Mouse (Mus musculus): Measurements from ENCODE around the gene Tmem229b.
A peak's percentile ranks its signal among the peaks of the same experiment; 100 is the strongest.
"Not testable (repeated sequence)": the region's sequence is repeated elsewhere in the genome, so short reads cannot be mapped to it uniquely, and the experiment has no call there.

Gene Tmem229b

DNA sequence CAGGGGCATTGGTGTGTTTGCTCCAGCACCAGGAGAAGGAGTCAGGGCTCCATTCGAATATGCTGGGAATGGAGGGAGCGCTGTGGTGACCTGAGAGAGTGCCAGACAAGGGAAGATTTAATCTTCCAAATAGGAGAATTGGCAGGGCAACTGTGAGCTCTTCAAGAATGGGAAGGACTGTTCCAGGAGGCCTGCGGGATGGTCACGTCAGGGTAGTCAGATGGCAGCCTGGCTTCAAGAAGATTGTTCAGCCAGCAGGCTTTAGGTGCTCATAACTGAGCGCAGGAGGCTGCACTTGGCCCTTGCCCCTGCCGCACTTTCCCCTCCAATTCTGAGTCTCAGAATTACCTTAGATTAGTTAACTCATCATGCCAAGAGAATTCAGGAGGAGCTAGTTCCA, 64.5 kb downstream of the Tmem229b start:
- no peak for DNase-seq

GRCm38 (mm10) chr12:78940081-78940480, 67.3 kb downstream of the Tmem229b start:
- no peak for DNase-seq

DNA sequence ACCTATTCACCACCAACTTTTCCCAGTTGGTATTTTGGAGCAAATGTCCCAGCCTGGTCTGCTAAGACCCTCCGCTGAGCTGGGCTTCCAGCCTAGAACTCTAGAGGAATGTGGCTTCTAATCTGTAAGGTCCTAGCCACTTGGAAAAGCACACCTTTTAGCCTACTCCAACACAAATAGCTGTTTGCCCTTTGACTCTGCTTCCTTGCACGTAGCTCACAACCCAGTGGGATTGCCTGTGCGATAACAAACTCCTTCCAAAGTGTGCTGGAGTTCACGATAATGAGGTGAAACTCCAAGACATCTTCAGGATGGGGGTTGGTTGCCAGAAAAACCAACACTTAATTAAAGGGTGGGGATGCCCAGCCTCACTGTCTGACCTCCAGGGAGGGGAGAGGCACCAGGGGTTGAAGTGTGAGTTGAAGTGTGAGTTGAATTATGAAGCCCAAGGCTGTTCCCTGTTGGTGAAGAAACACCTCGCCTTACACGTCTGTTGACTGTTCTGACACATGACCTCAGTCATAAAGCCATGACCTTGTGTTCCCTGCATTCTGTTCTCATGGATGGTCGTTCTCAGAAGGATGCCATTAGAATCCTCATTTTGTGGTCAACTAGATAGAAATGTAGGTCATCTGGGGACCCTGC, 67.9 kb downstream of the Tmem229b start:
- DNase-seq = no peak

DNA sequence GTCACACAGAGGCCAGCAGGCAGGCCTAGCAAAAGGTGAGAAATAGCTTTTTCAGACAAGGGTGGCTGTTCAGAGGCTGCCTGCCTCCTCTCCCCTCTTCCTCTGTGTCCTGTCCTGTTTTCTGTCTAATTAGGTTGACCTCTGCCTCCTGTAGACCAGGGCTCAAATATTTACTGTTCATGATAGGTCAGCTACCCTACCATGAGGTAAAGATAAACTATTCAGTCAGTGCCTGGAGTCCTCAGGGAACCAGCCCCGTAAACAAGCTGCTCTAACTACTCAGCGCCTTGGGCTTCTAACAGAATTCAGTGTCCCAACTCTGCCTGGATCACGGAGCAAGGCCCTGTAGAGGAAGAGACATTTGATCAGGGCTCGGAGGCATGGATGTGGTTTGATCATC, 70.9 kb downstream of the Tmem229b start:
- no peak for DNase-seq

DNA sequence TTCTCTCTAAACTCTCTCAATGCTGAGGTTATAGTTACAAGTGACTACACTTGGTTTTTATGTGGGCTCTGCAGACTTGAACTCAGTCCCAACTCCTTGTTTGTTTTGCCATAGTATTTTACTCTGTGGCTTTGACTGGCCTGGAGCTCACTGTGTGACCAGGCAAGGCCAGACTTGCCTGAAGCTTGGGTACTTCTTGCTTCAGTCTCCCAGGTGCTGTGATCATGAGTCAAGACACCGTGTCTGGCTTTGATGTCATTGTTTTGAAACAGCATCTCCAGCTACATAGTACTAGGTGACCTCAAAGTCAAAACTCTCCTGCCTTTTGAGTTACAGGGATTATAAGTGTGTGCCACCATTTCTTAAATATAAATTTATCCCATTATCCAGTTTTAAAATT, 77.5 kb downstream of the Tmem229b start:
- DNase-seq = no peak

DNA sequence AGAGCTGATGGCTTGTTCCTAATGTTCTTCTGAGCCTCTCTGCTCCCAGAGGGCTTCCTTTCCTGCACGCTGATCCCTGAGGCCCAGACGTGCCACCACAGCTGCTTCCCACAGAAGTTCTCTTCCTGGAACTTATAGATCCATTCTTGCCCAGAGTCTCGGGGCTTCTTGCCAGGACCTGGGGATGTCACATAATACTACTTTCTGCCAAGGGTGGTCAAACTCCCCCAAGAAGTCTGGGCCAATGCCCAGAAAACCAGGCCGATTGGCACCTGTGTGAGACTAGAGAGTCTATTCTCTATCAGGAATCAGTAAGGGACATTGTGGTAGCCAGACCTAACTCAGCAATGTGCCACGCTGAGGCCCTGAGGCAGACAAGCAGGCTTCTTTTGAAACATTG, 80.1 kb downstream of the Tmem229b start:
- no peak for DNase-seq

- no peak for DNase-seq
Observed at GRCm38 (mm10) chr12:78923539-78924189, 83.8 kb downstream of the Tmem229b start.

- DNase-seq = not testable (repeated sequence)
Observed at GRCm38 (mm10) chr12:78922977-78923376, 84.5 kb downstream of the Tmem229b start.

DNA sequence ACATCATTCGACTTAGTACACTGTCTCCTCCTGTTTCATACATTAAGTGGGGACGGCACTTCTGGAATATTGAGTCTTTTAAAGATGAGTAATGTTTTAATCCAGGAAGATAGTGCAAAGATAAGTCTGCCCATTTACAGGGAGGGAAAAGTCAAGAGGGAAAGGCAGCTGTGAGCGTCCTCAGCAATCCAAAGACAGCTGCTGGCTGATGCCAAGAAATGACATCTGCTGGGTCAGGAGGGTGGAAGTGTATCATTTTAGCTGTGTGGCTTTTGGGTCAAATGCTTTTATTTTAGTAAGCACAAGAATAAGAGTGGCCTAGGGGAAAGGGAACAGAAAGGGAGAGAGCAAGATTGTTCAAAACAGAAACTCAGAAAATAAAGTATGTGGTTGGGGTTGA, 85.4 kb downstream of the Tmem229b start:
- no peak for DNase-seq

- DNase-seq = no peak
Observed at GRCm38 (mm10) chr12:78921421-78921820, 86.0 kb downstream of the Tmem229b start.

GRCm38 (mm10) chr12:78919079-78919712, 88.2 kb downstream of the Tmem229b start:
- DNase-seq = peak; percentile 52 to 75

GRCm38 (mm10) chr12:78918227-78919078, 89.0 kb downstream of the Tmem229b start:
- peak; percentile 76 to 88 for DNase-seq

DNA sequence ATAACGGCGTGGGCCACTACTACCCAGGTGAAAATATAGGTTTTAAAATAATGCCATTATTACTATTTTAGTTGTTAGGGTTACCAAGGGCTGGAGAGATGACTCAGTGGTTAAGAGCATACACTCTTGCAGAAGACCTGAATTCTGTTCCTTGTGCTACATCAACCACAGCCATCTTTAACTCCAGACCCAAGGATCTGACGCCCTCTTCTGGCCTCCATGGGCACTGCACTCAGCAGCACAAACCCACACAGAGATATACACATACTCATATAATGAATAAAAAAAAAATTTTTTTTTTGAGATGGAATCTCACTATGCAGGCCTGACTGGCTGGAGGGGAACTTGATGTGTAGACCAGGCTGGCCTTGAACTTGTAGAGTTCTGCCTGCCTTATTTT, 91.1 kb downstream of the Tmem229b start:
- no peak for DNase-seq

DNA sequence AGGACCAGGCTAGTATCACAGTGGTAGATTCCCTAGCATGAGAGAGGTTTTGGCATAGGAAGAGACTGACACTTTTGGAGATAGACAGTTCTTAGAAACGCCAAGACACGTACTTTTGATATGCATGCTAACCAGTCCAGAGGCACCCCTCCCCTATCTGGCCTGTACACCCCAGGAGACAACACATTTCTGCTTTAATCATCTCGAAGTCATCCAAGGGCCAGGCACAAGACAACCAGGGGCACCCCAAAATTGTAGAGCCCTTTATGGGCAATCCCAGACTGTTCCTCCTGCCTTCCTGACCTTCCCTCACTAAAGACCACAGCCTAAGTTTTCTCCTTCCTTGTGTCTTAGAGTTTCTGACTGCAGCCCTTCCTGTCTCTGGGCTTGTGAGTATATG, 91.9 kb downstream of the Tmem229b start:
- DNase-seq = no peak

GRCm38 (mm10) chr12:78914458-78914857, 93.0 kb downstream of the Tmem229b start:
- no peak for DNase-seq
